Mouse (Mus musculus): ENCODE data around the gene Rad54l.
A peak's percentile ranks its signal among the peaks of the same experiment; 100 is the strongest.

Gene Rad54l

GRCm38 (mm10) chr4:116074145-116074675, 49.3 kb downstream of the Rad54l start:
- no peak for DNase-seq (ENCODE audit: low spot score in 2 of 2)

GRCm38 (mm10) chr4:116073146-116073545, 50.3 kb downstream of the Rad54l start:
- DNase-seq (ENCODE audit: low spot score in 2 of 2): no peak

GRCm38 (mm10) chr4:116070116-116070515, 53.4 kb downstream of the Rad54l start:
- DNase-seq (ENCODE audit: low spot score in 2 of 2): no peak

GRCm38 (mm10) chr4:116063855-116064254, 59.6 kb downstream of the Rad54l start:
- DNase-seq (ENCODE audit: low spot score in 2 of 2): no peak

- DNase-seq (ENCODE audit: low spot score in 2 of 2): no peak
Measured at GRCm38 (mm10) chr4:116059012-116059726, 64.3 kb downstream of the Rad54l start.

- DNase-seq (ENCODE audit: low spot score in 2 of 2): no peak
Measured at GRCm38 (mm10) chr4:116057559-116057958, 65.9 kb downstream of the Rad54l start.

GRCm38 (mm10) chr4:116053399-116053961, 70.0 kb downstream of the Rad54l start, which contains the start of gene Nsun4:
Nsun4 (minus strand) TSS chr4:116053876.
- peak; percentile 76 to 80 for DNase-seq (ENCODE audit: low spot score in 2 of 2)

GRCm38 (mm10) chr4:116052526-116053293, 70.8 kb downstream of the Rad54l start:
- peak in 1 of 2 experiments; percentile 15 for DNase-seq (ENCODE audit: low spot score in 2 of 2)

- no peak for DNase-seq (ENCODE audit: low spot score in 2 of 2)
Measured at GRCm38 (mm10) chr4:116049211-116049610, 74.3 kb downstream of the Rad54l start.

- no peak for DNase-seq (ENCODE audit: low spot score in 2 of 2)
Measured at GRCm38 (mm10) chr4:116048130-116048920, 75.2 kb downstream of the Rad54l start.

- no peak for DNase-seq (ENCODE audit: low spot score in 2 of 2)
Measured at GRCm38 (mm10) chr4:116047681-116048080, 75.8 kb downstream of the Rad54l start.

- DNase-seq (ENCODE audit: low spot score in 2 of 2): no peak
Measured at GRCm38 (mm10) chr4:116046604-116047003, 76.9 kb downstream of the Rad54l start.
